Mouse (Mus musculus) limb, embryonic 11.5 days (tissue): ENCODE results near the gene Map7d1. TPM values are rescaled to one million over a fixed set of nuclear protein-coding genes. Genes with fewer than 3 reads are reported as not detected.
"Not testable (repeated sequence)": the region's sequence is repeated elsewhere in the genome, so short reads cannot be mapped to it uniquely, and the experiment has no call there.

Source experiments
- ATAC-seq: fragments of 200-750 bp; cut with Nextera tagmentation; 2 replicates; pipeline ENCODE4 v1.8.0; 2017; ENCODE audit warnings: low read depth; ENCODE audit not compliant: insufficient number of reproducible peaks, low FRiP score, low TSS enrichment
- DNase-seq: peaks from one replicate; pipeline ENCODE4 v3.0.0-alpha.2; 2015; ENCODE audit warnings: low spot score
- H3K27ac ChIP-seq: fragments of 300-500 bp; sonication (generic); replicated peaks from 2 replicates; pipeline ENCODE4 v1.5.1; 2014; ENCODE audit warnings: low read depth, mild to moderate bottlenecking, low read length
- H3K27me3 ChIP-seq: fragments of 300-500 bp; sonication (generic); 2 replicates; pipeline ENCODE4 v1.6.1; 2014; ENCODE audit warnings: mild to moderate bottlenecking, low read length, mixed read lengths; ENCODE audit not compliant: control insufficient read depth, insufficient read depth
- H3K36me3 ChIP-seq: fragments of 300-500 bp; sonication (generic); 2 replicates; pipeline ENCODE4 v1.6.1; 2014; ENCODE audit warnings: mild to moderate bottlenecking, low read length, moderate library complexity, mixed read lengths; ENCODE audit not compliant: control insufficient read depth, insufficient read depth
- H3K4me1 ChIP-seq: fragments of 300-500 bp; sonication (generic); 2 replicates; pipeline ENCODE4 v1.6.1; 2014; ENCODE audit warnings: low read length, mixed read lengths; ENCODE audit not compliant: control insufficient read depth, insufficient read depth
- H3K4me2 ChIP-seq: fragments of 300-500 bp; sonication (generic); 2 replicates; pipeline ENCODE4 v1.6.1; 2014; ENCODE audit warnings: low read depth, mild to moderate bottlenecking, moderate library complexity; ENCODE audit not compliant: severe bottlenecking
- H3K4me3 ChIP-seq: fragments of 300-500 bp; sonication (generic); 2 replicates; pipeline ENCODE4 v1.5.1; 2014; ENCODE audit warnings: low read depth, low read length
- H3K9ac ChIP-seq: fragments of 300-500 bp; sonication (generic); 2 replicates; pipeline ENCODE4 v1.6.1; 2014; ENCODE audit warnings: mild to moderate bottlenecking, low read length
- H3K9me3 ChIP-seq: fragments of 300-500 bp; sonication (generic); 2 replicates; pipeline ENCODE4 v1.6.1; 2016; ENCODE audit warnings: low read length; ENCODE audit not compliant: control insufficient read depth
- WGBS: fragments of 180-500 bp; shearing (Covaris S2); extraction: QIAGEN DNeasy Blood & Tissue Kit; methylation state at CpG from one replicate; pipeline ENCODE4 v1.1.7; 2014; 5-methylcytosine and 5-hydroxymethylcytosine counted together
- polyA plus RNA-seq: library from polyadenylated mRNA; unstranded; fragments of >200 nt; fragmentation: Nextera tagmentation; extraction: Ambion mirVana; gene quantifications from 2 replicates; pipeline ENCODE4 v1.2.1, GENCODE M21; 2014

Map7d1 gene
- polyA plus RNA-seq, 1 experiment from 2014 or later: 54.6 TPM

- Histone ChIP-seq H3K27ac (no peak overlapping the region), H3K9ac (no peak overlapping the region), H3K36me3 (peaks cover 5% of the 10 kb centered on the region), H3K27me3 (no peaks in the 10 kb centered on the region), H3K4me2 (peak overlapping the region; percentile 37; the same call in 1 of the 2 replicates), H3K9me3 (no peaks in the 10 kb centered on the region), H3K4me3 (no peak overlapping the region), H3K4me1 (peaks cover 2% of the 10 kb centered on the region; the same call in 1 of the 2 replicates)
- peak; percentile 93 for DNase-seq
- WGBS: 10% methylated on average over 18 of the region's 18 CpGs
- peak; percentile 52 for ATAC-seq
Observed at GRCm38 (mm10) chr4:126227077-126227761, 28.9 kb downstream of the Map7d1 start.

GRCm38 (mm10) chr4:126226640-126227039 is 29.5 kb downstream of the Map7d1 start:
- no peaks in the 10 kb centered on the region for H3K9me3 ChIP-seq
- ATAC-seq (peak; percentile 24; the same call in 1 of the 2 replicates), DNase-seq (no peak)
- no peak overlapping the region for H3K4me3 ChIP-seq
- no peaks in the 10 kb centered on the region for H3K27me3 ChIP-seq
- peaks cover 2% of the 10 kb centered on the region; the same call in 1 of the 2 replicates for H3K4me1 ChIP-seq
- no peak overlapping the region for H3K9ac ChIP-seq
- H3K36me3 ChIP-seq: peaks cover 2% of the 10 kb centered on the region; the same call in 1 of the 2 replicates
- WGBS: 60% methylated on average over 12 of the region's 12 CpGs
- no peak overlapping the region for H3K27ac ChIP-seq
- H3K4me2 ChIP-seq: no peak overlapping the region

GRCm38 (mm10) chr4:126222631-126223030 is 33.5 kb downstream of the Map7d1 start:
- no peaks in the 10 kb centered on the region for H3K36me3 ChIP-seq
- H3K4me2 ChIP-seq: no peak overlapping the region
- ATAC-seq (no peak), DNase-seq (no peak)
- no peaks in the 10 kb centered on the region for H3K9me3 ChIP-seq
- no peak overlapping the region for H3K9ac ChIP-seq
- H3K27ac ChIP-seq: no peak overlapping the region
- peaks cover 2% of the 10 kb centered on the region; the same call in 1 of the 2 replicates for H3K4me1 ChIP-seq
- no peaks in the 10 kb centered on the region for H3K27me3 ChIP-seq
- no peak overlapping the region for H3K4me3 ChIP-seq
- 83% methylated on average over 11 of the region's 11 CpGs for WGBS

GRCm38 (mm10) chr4:126220045-126220444 is 36.1 kb downstream of the Map7d1 start:
- ATAC-seq (no peak), DNase-seq (no peak)
- H3K27ac ChIP-seq: no peak overlapping the region
- H3K9me3 ChIP-seq: no peaks in the 10 kb centered on the region
- H3K27me3 ChIP-seq: no peaks in the 10 kb centered on the region
- no peak overlapping the region for H3K9ac ChIP-seq
- WGBS: 93% methylated on average over 10 of the region's 10 CpGs
- no peaks in the 10 kb centered on the region for H3K4me1 ChIP-seq
- H3K4me2 ChIP-seq: no peak overlapping the region
- H3K4me3 ChIP-seq: no peak overlapping the region
- H3K36me3 ChIP-seq: no peaks in the 10 kb centered on the region

GRCm38 (mm10) chr4:126219540-126219939 is 36.6 kb downstream of the Map7d1 start:
- WGBS: 70% methylated on average over 3 of the region's 3 CpGs
- not testable (repeated sequence) for H3K4me2 ChIP-seq, H3K9me3 ChIP-seq, H3K36me3 ChIP-seq, DNase-seq, H3K4me3 ChIP-seq, H3K4me1 ChIP-seq, H3K9ac ChIP-seq, H3K27ac ChIP-seq, ATAC-seq, H3K27me3 ChIP-seq

- DNase-seq (no peak), ATAC-seq (no peak)
- Histone ChIP-seq H3K4me2 (no peak overlapping the region), H3K9me3 (no peaks in the 10 kb centered on the region), H3K27me3 (no peaks in the 10 kb centered on the region), H3K9ac (no peak overlapping the region), H3K4me1 (no peaks in the 10 kb centered on the region), H3K36me3 (no peaks in the 10 kb centered on the region), H3K4me3 (no peak overlapping the region), H3K27ac (no peak overlapping the region)
- WGBS: 89% methylated on average over 6 of the region's 6 CpGs
Observed at GRCm38 (mm10) chr4:126217771-126218170, 38.4 kb downstream of the Map7d1 start.

GRCm38 (mm10) chr4:126207081-126207480 is 49.1 kb downstream of the Map7d1 start:
- DNase-seq (no peak), ATAC-seq (no peak)
- Histone ChIP-seq H3K27ac (no peak overlapping the region), H3K4me2 (no peak overlapping the region), H3K36me3 (no peaks in the 10 kb centered on the region), H3K4me1 (peaks cover 4% of the 10 kb centered on the region; the same call in 1 of the 2 replicates), H3K9ac (no peak overlapping the region), H3K27me3 (no peaks in the 10 kb centered on the region), H3K4me3 (no peak overlapping the region), H3K9me3 (no peaks in the 10 kb centered on the region)
- 64% methylated on average over 6 of the region's 6 CpGs for WGBS

- no peaks in the 10 kb centered on the region for H3K36me3 ChIP-seq
- H3K4me1 ChIP-seq: peaks cover 10% of the 10 kb centered on the region
- ATAC-seq (no peak), DNase-seq (no peak)
- H3K9ac ChIP-seq: no peak overlapping the region
- H3K9me3 ChIP-seq: no peaks in the 10 kb centered on the region
- no peaks in the 10 kb centered on the region for H3K27me3 ChIP-seq
- no peak overlapping the region for H3K27ac ChIP-seq
- WGBS: 74% methylated on average over 1 of the region's 1 CpGs
- H3K4me3 ChIP-seq: no peak overlapping the region
- H3K4me2 ChIP-seq: no peak overlapping the region
Observed at GRCm38 (mm10) chr4:126205386-126205785, 50.8 kb downstream of the Map7d1 start.
